Mouse (Mus musculus): ENCODE data around the gene Gm7030. TPM values are rescaled to one million over a fixed set of nuclear protein-coding genes. Genes with fewer than 3 reads are reported as not detected.
"Not testable (repeated sequence)": the region's sequence is repeated elsewhere in the genome, so short reads cannot be mapped to it uniquely, and the experiment has no call there.

Gm7030 gene
- polyA plus RNA-seq, 1 experiment from 2014 or later = not detected

GRCm38 (mm10) chr17:36116545-36116944 is 12.7 kb downstream of the Gm7030 start:
- peak; percentile 57; the same call in 1 of the 2 replicates for ATAC-seq
- not testable (repeated sequence) for H3K4me1 ChIP-seq (ENCODE audit: control insufficient read depth, insufficient read depth, low read length); H3K27me3 ChIP-seq (ENCODE audit: control insufficient read depth, insufficient read depth, low read depth, low read length); H3K27ac ChIP-seq (ENCODE audit: low read length); H3K9ac ChIP-seq (ENCODE audit: low read depth, low read length); H3K4me3 ChIP-seq (ENCODE audit: low read depth, low read length); H3K9me3 ChIP-seq (replicated peaks; ENCODE audit: control insufficient read depth, low read length, poor library complexity, severe bottlenecking); H3K36me3 ChIP-seq (ENCODE audit: control insufficient read depth, insufficient read depth, low read length); H3K4me2 ChIP-seq (ENCODE audit: low read length)
- 13% methylated on average over 3 of the region's 3 CpGs for WGBS

- H3K27me3 ChIP-seq (ENCODE audit: control insufficient read depth, insufficient read depth, low read depth, low read length); H3K27ac ChIP-seq (ENCODE audit: low read length); H3K4me3 ChIP-seq (ENCODE audit: low read depth, low read length); H3K4me2 ChIP-seq (ENCODE audit: low read length); H3K9ac ChIP-seq (ENCODE audit: low read depth, low read length); H3K4me1 ChIP-seq (ENCODE audit: control insufficient read depth, insufficient read depth, low read length); H3K9me3 ChIP-seq (replicated peaks; ENCODE audit: control insufficient read depth, low read length, poor library complexity, severe bottlenecking); H3K36me3 ChIP-seq (ENCODE audit: control insufficient read depth, insufficient read depth, low read length): not testable (repeated sequence)
- WGBS = 16% methylated on average over 6 of the region's 6 CpGs
- ATAC-seq = 0 out of 2 replicates have a peak, but pooled peaks have one; percentile 27
Observed at GRCm38 (mm10) chr17:36113979-36114593, 15.1 kb downstream of the Gm7030 start.

GRCm38 (mm10) chr17:36111510-36111868 is 17.7 kb downstream of the Gm7030 start:
- Histone ChIP-seq H3K4me2 (ENCODE audit: low read length) (peak overlapping the region; percentile 69), H3K4me3 (ENCODE audit: low read depth, low read length) (peak overlapping the region; percentile 37)
- H3K27me3 ChIP-seq (ENCODE audit: control insufficient read depth, insufficient read depth, low read depth, low read length); H3K36me3 ChIP-seq (ENCODE audit: control insufficient read depth, insufficient read depth, low read length); H3K4me1 ChIP-seq (ENCODE audit: control insufficient read depth, insufficient read depth, low read length); H3K27ac ChIP-seq (ENCODE audit: low read length); H3K9ac ChIP-seq (ENCODE audit: low read depth, low read length); H3K9me3 ChIP-seq (replicated peaks; ENCODE audit: control insufficient read depth, low read length, poor library complexity, severe bottlenecking): not testable (repeated sequence)
- peak; percentile 54; the same call in 1 of the 2 replicates for ATAC-seq
- 3% methylated on average over 10 of the region's 10 CpGs for WGBS

- H3K4me1 ChIP-seq (ENCODE audit: control insufficient read depth, insufficient read depth, low read length); H3K36me3 ChIP-seq (ENCODE audit: control insufficient read depth, insufficient read depth, low read length); H3K9me3 ChIP-seq (replicated peaks; ENCODE audit: control insufficient read depth, low read length, poor library complexity, severe bottlenecking); H3K27me3 ChIP-seq (ENCODE audit: control insufficient read depth, insufficient read depth, low read depth, low read length); H3K27ac ChIP-seq (ENCODE audit: low read length): not testable (repeated sequence)
- under 1% methylated on average over 56 of the region's 57 CpGs for WGBS
- H3K4me3 ChIP-seq (ENCODE audit: low read depth, low read length) = peak overlapping the region; percentile 37
- peak overlapping the region; percentile 69 for H3K4me2 ChIP-seq (ENCODE audit: low read length)
- ATAC-seq = peak; percentile 75
- peak overlapping the region; percentile 25; the same call in 1 of the 2 replicates for H3K9ac ChIP-seq (ENCODE audit: low read depth, low read length)
Observed at GRCm38 (mm10) chr17:36110641-36111509, 18.4 kb downstream of the Gm7030 start.

- ATAC-seq; H3K4me1 ChIP-seq (ENCODE audit: control insufficient read depth, insufficient read depth, low read length); H3K36me3 ChIP-seq (ENCODE audit: control insufficient read depth, insufficient read depth, low read length); H3K27me3 ChIP-seq (ENCODE audit: control insufficient read depth, insufficient read depth, low read depth, low read length); H3K27ac ChIP-seq (ENCODE audit: low read length); H3K4me3 ChIP-seq (ENCODE audit: low read depth, low read length); H3K4me2 ChIP-seq (ENCODE audit: low read length); H3K9me3 ChIP-seq (replicated peaks; ENCODE audit: control insufficient read depth, low read length, poor library complexity, severe bottlenecking); H3K9ac ChIP-seq (ENCODE audit: low read depth, low read length): not testable (repeated sequence)
- WGBS = 59% methylated on average over 3 of the region's 3 CpGs
Observed at GRCm38 (mm10) chr17:36110129-36110528, 19.1 kb downstream of the Gm7030 start.

GRCm38 (mm10) chr17:36102091-36102490 is 27.1 kb downstream of the Gm7030 start:
- not testable (repeated sequence) for H3K27ac ChIP-seq (ENCODE audit: low read length); H3K9ac ChIP-seq (ENCODE audit: low read depth, low read length); H3K36me3 ChIP-seq (ENCODE audit: control insufficient read depth, insufficient read depth, low read length); ATAC-seq; H3K27me3 ChIP-seq (ENCODE audit: control insufficient read depth, insufficient read depth, low read depth, low read length); H3K4me2 ChIP-seq (ENCODE audit: low read length); H3K4me1 ChIP-seq (ENCODE audit: control insufficient read depth, insufficient read depth, low read length); H3K4me3 ChIP-seq (ENCODE audit: low read depth, low read length); H3K9me3 ChIP-seq (replicated peaks; ENCODE audit: control insufficient read depth, low read length, poor library complexity, severe bottlenecking)
- WGBS = 87% methylated on average over 11 of the region's 12 CpGs

- 42% methylated on average over 2 of the region's 2 CpGs for WGBS
- not testable (repeated sequence) for H3K27me3 ChIP-seq (ENCODE audit: control insufficient read depth, insufficient read depth, low read depth, low read length); H3K4me2 ChIP-seq (ENCODE audit: low read length); H3K4me1 ChIP-seq (ENCODE audit: control insufficient read depth, insufficient read depth, low read length); H3K36me3 ChIP-seq (ENCODE audit: control insufficient read depth, insufficient read depth, low read length); H3K9me3 ChIP-seq (replicated peaks; ENCODE audit: control insufficient read depth, low read length, poor library complexity, severe bottlenecking); H3K4me3 ChIP-seq (ENCODE audit: low read depth, low read length); H3K27ac ChIP-seq (ENCODE audit: low read length); H3K9ac ChIP-seq (ENCODE audit: low read depth, low read length); ATAC-seq
Observed at GRCm38 (mm10) chr17:36099603-36100002, 29.6 kb downstream of the Gm7030 start.

- Histone ChIP-seq H3K9me3 (replicated peaks; ENCODE audit: control insufficient read depth, low read length, poor library complexity, severe bottlenecking) (no peaks in the 10 kb centered on the region), H3K27me3 (ENCODE audit: control insufficient read depth, insufficient read depth, low read depth, low read length) (no peaks in the 10 kb centered on the region), H3K36me3 (ENCODE audit: control insufficient read depth, insufficient read depth, low read length) (no peaks in the 10 kb centered on the region), H3K4me2 (ENCODE audit: low read length) (no peak overlapping the region), H3K9ac (ENCODE audit: low read depth, low read length) (no peak overlapping the region), H3K27ac (ENCODE audit: low read length) (no peak overlapping the region), H3K4me1 (ENCODE audit: control insufficient read depth, insufficient read depth, low read length) (no peaks in the 10 kb centered on the region), H3K4me3 (ENCODE audit: low read depth, low read length) (no peak overlapping the region)
- no peak for ATAC-seq
- 14% methylated on average over 3 of the region's 3 CpGs for WGBS
Observed at GRCm38 (mm10) chr17:36093936-36094335, 35.3 kb downstream of the Gm7030 start.

GRCm38 (mm10) chr17:36092520-36092919 is 36.7 kb downstream of the Gm7030 start:
- not testable (repeated sequence) for ATAC-seq; H3K9ac ChIP-seq (ENCODE audit: low read depth, low read length); H3K36me3 ChIP-seq (ENCODE audit: control insufficient read depth, insufficient read depth, low read length); H3K27me3 ChIP-seq (ENCODE audit: control insufficient read depth, insufficient read depth, low read depth, low read length); H3K4me3 ChIP-seq (ENCODE audit: low read depth, low read length); H3K9me3 ChIP-seq (replicated peaks; ENCODE audit: control insufficient read depth, low read length, poor library complexity, severe bottlenecking); H3K4me2 ChIP-seq (ENCODE audit: low read length); H3K27ac ChIP-seq (ENCODE audit: low read length); H3K4me1 ChIP-seq (ENCODE audit: control insufficient read depth, insufficient read depth, low read length)
